In genomic region chr4:140173746-140174399, GRCm38 (mm10) we compare ENCODE assay signal across 11 mouse cellular contexts.
DNase-seq lines count a peak whose midpoint lies in the region; ATAC-seq lines count a peak whose summit lies in the region.
"Had no signal": no experiment of that assay in that cellular context is flagged by ENCODE, and none has a peak within 500 bp of the region (broad histone marks: within the 10 kb centered on the region; RNA-seq: fewer than 3 reads in every experiment).

No protein-coding gene starts in this region.

- 0 out of 2 replicates have a peak, but pooled peaks cover under 1% of the 10 kb centered on the region for H3K27me3 ChIP-seq in kidney, embryonic 16.5 days (ENCODE audit: insufficient read depth, low read length)
- peaks cover 2% of the 10 kb centered on the region for H3K27me3 ChIP-seq in megakaryocyte, embryonic 14.5 days (replicated peaks)

- H3K36me3 ChIP-seq in kidney, embryonic 16.5 days (ENCODE audit: insufficient read depth, low read length), result no peaks in the 10 kb centered on the region
- no peaks in the 10 kb centered on the region for H3K36me3 ChIP-seq in megakaryocyte, embryonic 14.5 days (replicated peaks; ENCODE audit: low read length)
- H3K36me3 ChIP-seq: forebrain, embryonic 12.5 days had no signal

- H3K9ac ChIP-seq in kidney, embryonic 16.5 days (replicated peaks; ENCODE audit: low read length), result no peak overlapping the region
- H3K9ac ChIP-seq: forebrain, embryonic 12.5 days had no signal

- WGBS in kidney, embryonic 16.5 days, result 20% methylated on average over 13 of the region's 13 CpGs

- no peak overlapping the region for H3K4me2 ChIP-seq in kidney, embryonic 16.5 days (replicated peaks; ENCODE audit: low read depth, low read length)
- H3K4me2 ChIP-seq: forebrain, embryonic 12.5 days had no signal

- peak; percentile 7 for DNase-seq in kidney, adult 11 months
- DNase-seq in adrenal gland, postnatal 36 days, result peak; percentile 30 to 41
- peak; percentile 5 to 48 for DNase-seq in kidney, postnatal 36 days
- no peak for DNase-seq in cerebellum, adult 18-20 months
- DNase-seq: cerebellum, postnatal 10 days; heart, adult 18-20 months; spleen, adult 18-20 months had no signal

- H3K4me3 ChIP-seq in kidney, embryonic 16.5 days (ENCODE audit: low read length), result no peak overlapping the region
- H3K4me3 ChIP-seq in megakaryocyte, embryonic 14.5 days (replicated peaks), result peak overlapping the region; percentile 28
- H3K4me3 ChIP-seq: forebrain, embryonic 12.5 days had no signal

- peaks cover 4% of the 10 kb centered on the region; the same call in 1 of the 2 replicates for H3K9me3 ChIP-seq in kidney, embryonic 16.5 days (ENCODE audit: low read length)
- peaks cover 29% of the 10 kb centered on the region for H3K9me3 ChIP-seq in megakaryocyte, embryonic 14.5 days
- H3K9me3 ChIP-seq: forebrain, embryonic 12.5 days had no signal

- H3K4me1 ChIP-seq in kidney, embryonic 16.5 days (ENCODE audit: insufficient read depth, low read length), result no peaks in the 10 kb centered on the region
- H3K4me1 ChIP-seq in megakaryocyte, embryonic 14.5 days, result no peaks in the 10 kb centered on the region

- no peak overlapping the region for H3K27ac ChIP-seq in kidney, embryonic 16.5 days (ENCODE audit: low read length)
- H3K27ac ChIP-seq: forebrain, embryonic 12.5 days had no signal

- ATAC-seq in kidney, embryonic 16.5 days (ENCODE audit: low FRiP score, low TSS enrichment), result no peak
- ATAC-seq in megakaryocyte, adult 5-6 weeks (ENCODE audit: poor library complexity, severe bottlenecking), result no peak

Comparison
In these comparisons a context has a peak if more than half of its experiments do, and no peak if none do; other contexts are left out.
1. DNase-seq: peak in kidney, adult 11 months (single experiment), adrenal gland, postnatal 36 days (2 of 2) and kidney, postnatal 36 days (2 of 2); none in cerebellum, adult 18-20 months (0 of 2).